Mouse (Mus musculus) kidney, postnatal 0 days (tissue): ENCODE data around the gene Arl5c. TPM values are rescaled to one million over a fixed set of nuclear protein-coding genes. Genes with fewer than 3 reads are reported as not detected.

Source experiments
- ATAC-seq: fragments of 200-750 bp; cut with Nextera tagmentation; replicated peaks from 2 replicates; pipeline ENCODE4 v1.8.0; 2017; ENCODE audit warnings: low read depth, moderate number of reproducible peaks, moderate TSS enrichment, moderate library complexity; ENCODE audit not compliant: low FRiP score
- DNase-seq: peaks from one replicate; pipeline ENCODE4 v3.0.0-alpha.2; 2016; ENCODE audit warnings: low spot score
- H3K27ac ChIP-seq: fragments of 300-500 bp; sonication (generic); 2 replicates; pipeline ENCODE4 v1.5.1; 2014; ENCODE audit warnings: mild to moderate bottlenecking
- H3K27me3 ChIP-seq: fragments of 300-500 bp; sonication (generic); 2 replicates; pipeline ENCODE4 v1.6.1; 2014; ENCODE audit warnings: low read length, mixed read lengths; ENCODE audit not compliant: insufficient read depth
- H3K36me3 ChIP-seq: fragments of 300-500 bp; sonication (generic); 2 replicates; pipeline ENCODE4 v1.6.1; 2014; ENCODE audit warnings: low read length, mixed read lengths; ENCODE audit not compliant: insufficient read depth
- H3K4me1 ChIP-seq: fragments of 300-500 bp; sonication (generic); replicated peaks from 2 replicates; pipeline ENCODE4 v1.6.1; 2014; ENCODE audit warnings: antibody characterized with exemption, low read length, mixed read lengths; ENCODE audit not compliant: insufficient read depth
- H3K4me2 ChIP-seq: fragments of 300-500 bp; sonication (generic); 2 replicates; pipeline ENCODE4 v1.6.1; 2014; ENCODE audit warnings: mild to moderate bottlenecking, low read length, moderate library complexity, mixed read lengths
- H3K4me3 ChIP-seq: fragments of 300-500 bp; sonication (generic); replicated peaks from 2 replicates; pipeline ENCODE4 v1.5.1; 2014; ENCODE audit warnings: low read depth, low read length
- H3K9ac ChIP-seq: fragments of 300-500 bp; sonication (generic); 2 replicates; pipeline ENCODE4 v1.6.1; 2014; ENCODE audit warnings: low read depth, low read length
- H3K9me3 ChIP-seq: fragments of 300-500 bp; sonication (generic); replicated peaks from 2 replicates; pipeline ENCODE4 v1.6.1; 2016; ENCODE audit warnings: low read length, inconsistent platforms, mixed read lengths
- CTCF ChIP-seq: IDR thresholded peaks from 2 replicates; pipeline ENCODE4 v1.5.1; 2016; ENCODE audit warnings: antibody characterized with exemption, low read depth, mild to moderate bottlenecking, moderate library complexity
- WGBS: fragments of 180-500 bp; shearing (Covaris S2); extraction: QIAGEN DNeasy Blood & Tissue Kit; methylation state at CpG from one replicate; pipeline ENCODE4 v1.1.7; 2014; 5-methylcytosine and 5-hydroxymethylcytosine counted together
- polyA plus RNA-seq: library from polyadenylated mRNA; unstranded; fragments of >200 nt; fragmentation: Nextera tagmentation; extraction: Ambion mirVana; gene quantifications from 2 replicates; pipeline ENCODE4 v1.2.1, GENCODE M21; 2015

Arl5c gene
- polyA plus RNA-seq, 1 experiment from 2014 or later = 2.0 TPM

GRCm38 (mm10) chr11:97983506-97983905 is 12.5 kb downstream of the Arl5c start:
- no peaks in the 10 kb centered on the region for H3K36me3 ChIP-seq
- no peak overlapping the region for H3K9ac ChIP-seq
- no peaks in the 10 kb centered on the region for H3K9me3 ChIP-seq
- H3K4me1 ChIP-seq = peaks cover 4% of the 10 kb centered on the region; the same call in 1 of the 2 replicates
- no peak for DNase-seq
- no peak for ATAC-seq
- 0 out of 2 replicates have a peak, but pooled peaks cover 4% of the 10 kb centered on the region for H3K27me3 ChIP-seq
- 72% methylated on average over 3 of the region's 3 CpGs for WGBS
- H3K4me2 ChIP-seq = no peak overlapping the region
- H3K4me3 ChIP-seq = no peak overlapping the region
- H3K27ac ChIP-seq = no peak overlapping the region
- TF ChIP-seq CTCF = no peak

DNA sequence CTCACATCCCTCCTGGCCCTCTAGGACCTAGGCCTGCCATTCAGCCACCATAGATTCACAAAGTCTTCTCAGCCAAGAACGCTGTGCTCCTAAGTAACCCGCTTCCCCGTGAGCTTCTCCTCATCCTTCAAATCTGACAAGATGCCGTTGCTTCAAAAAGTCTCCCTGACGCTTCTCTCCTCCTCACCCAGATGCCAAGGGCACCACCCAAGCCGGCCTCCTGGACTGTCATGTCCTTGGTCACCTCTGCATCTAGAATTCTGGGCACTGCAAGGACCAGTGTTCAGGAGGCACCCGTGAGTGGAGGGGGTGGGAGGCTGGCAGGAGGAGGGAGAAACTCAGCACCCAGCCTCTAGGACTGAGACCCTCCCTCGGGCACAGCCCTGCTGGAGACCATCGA is 13.3 kb downstream of the Arl5c start:
- Histone ChIP-seq H3K4me1 (peaks cover 4% of the 10 kb centered on the region; the same call in 1 of the 2 replicates), H3K36me3 (no peaks in the 10 kb centered on the region), H3K27me3 (0 out of 2 replicates have a peak, but pooled peaks cover 4% of the 10 kb centered on the region), H3K9me3 (no peaks in the 10 kb centered on the region), H3K4me3 (no peak overlapping the region), H3K27ac (no peak overlapping the region), H3K9ac (no peak overlapping the region), H3K4me2 (no peak overlapping the region)
- 77% methylated on average over 9 of the region's 9 CpGs for WGBS
- TF ChIP-seq CTCF = no peak
- ATAC-seq = no peak
- DNase-seq = no peak

GRCm38 (mm10) chr11:97980531-97980966 is 15.4 kb downstream of the Arl5c start:
- no peak for DNase-seq

GRCm38 (mm10) chr11:97979824-97980495 is 16.0 kb downstream of the Arl5c start:
- WGBS = 77% methylated on average over 10 of the region's 10 CpGs
- TF ChIP-seq CTCF = no peak

More at GRCm38 (mm10) chr11:97980531-97980966, 15.4 kb downstream of the Arl5c start:
- Histone ChIP-seq H3K4me1 (no peaks in the 10 kb centered on the region; the same call in 1 of the 2 replicates), H3K36me3 (no peaks in the 10 kb centered on the region), H3K27me3 (no peaks in the 10 kb centered on the region), H3K4me2 (no peak overlapping the region), H3K9ac (no peak overlapping the region), H3K27ac (no peak overlapping the region), H3K9me3 (no peaks in the 10 kb centered on the region), H3K4me3 (no peak overlapping the region)
- WGBS = 65% methylated on average over 9 of the region's 9 CpGs
- no peak for ATAC-seq
- TF ChIP-seq CTCF = no peak

GRCm38 (mm10) chr11:97978392-97978791 is 17.6 kb downstream of the Arl5c start:
- Histone ChIP-seq H3K9me3 (no peaks in the 10 kb centered on the region), H3K4me1 (no peaks in the 10 kb centered on the region; the same call in 1 of the 2 replicates), H3K36me3 (no peaks in the 10 kb centered on the region), H3K9ac (no peak overlapping the region), H3K4me2 (no peak overlapping the region), H3K27me3 (no peaks in the 10 kb centered on the region), H3K27ac (no peak overlapping the region), H3K4me3 (no peak overlapping the region)
- 84% methylated on average over 13 of the region's 13 CpGs for WGBS
- no peak for TF ChIP-seq CTCF
- ATAC-seq (no peak), DNase-seq (no peak)

More at GRCm38 (mm10) chr11:97979824-97980495, 16.0 kb downstream of the Arl5c start:
- H3K4me1 ChIP-seq = no peaks in the 10 kb centered on the region; the same call in 1 of the 2 replicates
- no peak overlapping the region for H3K4me2 ChIP-seq
- no peak overlapping the region for H3K9ac ChIP-seq
- no peaks in the 10 kb centered on the region for H3K36me3 ChIP-seq
- ATAC-seq = no peak
- H3K27me3 ChIP-seq = no peaks in the 10 kb centered on the region
- no peak for DNase-seq
- no peaks in the 10 kb centered on the region for H3K9me3 ChIP-seq
- no peak overlapping the region for H3K4me3 ChIP-seq
- H3K27ac ChIP-seq = no peak overlapping the region

- TF ChIP-seq CTCF = no peak
- Histone ChIP-seq H3K36me3 (no peaks in the 10 kb centered on the region), H3K4me1 (no peaks in the 10 kb centered on the region; the same call in 1 of the 2 replicates), H3K4me3 (no peak overlapping the region), H3K27me3 (no peaks in the 10 kb centered on the region), H3K4me2 (no peak overlapping the region), H3K27ac (no peak overlapping the region), H3K9ac (no peak overlapping the region), H3K9me3 (no peaks in the 10 kb centered on the region)
- ATAC-seq (no peak), DNase-seq (no peak)
- 71% methylated on average over 5 of the region's 5 CpGs for WGBS
These were observed 18.2 kb downstream of the Arl5c start for GRCm38 (mm10) chr11:97977797-97978196.
